Mouse (Mus musculus) embryonic stem cell, embryonic (primary cell): ENCODE data around the gene Ccdc146.

ENCODE experiments used
- CTCF ChIA-PET, 4 experiments: fragments of 300-600 bp in 2 of 4; fragments of 350-600 bp in 2 of 4; sonication (Branson Sonifier 250); formaldehyde crosslinking; loops; one replicate each; lab custom pipeline; 2022; ENCODE audit warnings: inconsistent platforms in 2 of 4; lab: Charles Lee
- POLR2A ChIA-PET, 4 experiments: fragments of 300-600 bp in 2 of 4; fragments of 350-600 bp in 2 of 4; sonication (Branson Sonifier 250); formaldehyde crosslinking; loops; one replicate each; lab custom pipeline; 2022; ENCODE audit warnings: antibody characterized with exemption in 4 of 4, inconsistent platforms in 1 of 4; lab: Charles Lee

The Ccdc146 gene

GRCm38 (mm10) chr5:21394562-21394961 lies 29.9 kb downstream of the Ccdc146 start:
- POLR2A ChIA-PET = interaction anchor here in 1 of 4 experiments (0.9 kb wide), 1 partner anchor 9 kb away, joined by 3 read pairs; no protein-coding TSS in a partner anchor
- CTCF ChIA-PET = no interaction called here

DNA sequence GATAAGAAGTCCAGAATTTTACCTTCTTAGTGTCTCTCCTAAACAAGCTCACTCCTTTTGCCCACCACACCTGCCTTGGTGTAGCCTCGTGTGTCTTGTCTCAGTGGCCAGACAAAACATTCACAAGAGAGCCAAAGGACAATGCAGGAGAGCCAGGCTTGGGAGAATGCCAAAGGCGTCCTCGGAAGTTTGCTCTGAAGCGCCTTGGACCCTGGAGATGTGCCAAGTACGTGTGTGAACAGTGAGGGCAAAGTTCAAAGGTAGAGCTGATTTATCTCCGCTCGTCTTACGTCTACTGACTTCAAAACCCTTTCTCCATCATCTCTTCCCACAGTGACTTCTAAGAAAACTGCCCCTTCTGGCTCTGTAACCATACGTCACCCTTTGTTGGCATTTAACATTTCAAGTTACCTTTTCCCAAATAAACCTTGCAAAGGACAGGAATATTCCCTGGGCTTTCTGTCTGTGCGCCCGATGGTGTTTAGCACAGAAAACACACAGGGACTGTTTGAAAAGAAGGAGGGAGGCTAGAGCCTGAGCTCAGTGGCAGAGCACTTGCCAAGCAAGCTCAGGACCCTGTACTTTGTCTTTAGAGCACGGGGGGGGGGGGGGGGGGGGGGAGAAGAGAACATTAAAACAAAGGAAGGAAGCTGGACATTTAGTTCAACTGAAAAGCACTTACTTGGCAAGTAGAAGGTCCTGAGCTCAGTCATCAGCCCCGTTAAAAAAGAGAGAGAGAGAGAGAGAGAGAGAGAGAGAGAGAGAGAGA lies 32.7 kb downstream of the Ccdc146 start:
- CTCF ChIA-PET = interaction anchor here in 1 of 4 experiments (0.6 kb wide), 1 partner anchor 260 kb away, joined by 3 read pairs; no protein-coding TSS in a partner anchor
- POLR2A ChIA-PET = interaction anchor here in 1 of 4 experiments (0.6 kb wide), 1 partner anchor 23 kb away, joined by 6 read pairs; no protein-coding TSS in a partner anchor

GRCm38 (mm10) chr5:21388855-21389254 lies 35.6 kb downstream of the Ccdc146 start:
- CTCF ChIA-PET = no interaction called here
- POLR2A ChIA-PET = no interaction called here

DNA sequence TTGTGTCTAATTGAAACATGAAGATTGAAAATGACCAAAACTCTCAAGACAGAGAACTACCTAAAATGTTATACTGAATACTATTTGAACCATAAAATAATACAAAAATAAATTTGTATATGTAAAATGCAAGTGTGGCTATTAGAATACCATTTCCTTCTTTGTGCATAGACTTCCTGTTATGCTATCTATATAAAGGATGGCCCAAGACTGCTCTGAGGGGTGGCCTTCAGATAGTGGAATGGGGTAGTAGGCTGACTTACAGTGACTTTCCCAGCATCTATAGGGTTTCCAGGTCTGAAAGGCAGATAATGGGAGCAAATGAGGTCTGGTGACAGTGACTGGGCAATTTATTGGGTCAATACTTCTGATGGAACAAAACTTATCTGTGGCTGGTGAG lies 37.1 kb downstream of the Ccdc146 start:
- ChIA-PET CTCF (no interaction called here), POLR2A (no interaction called here)

DNA sequence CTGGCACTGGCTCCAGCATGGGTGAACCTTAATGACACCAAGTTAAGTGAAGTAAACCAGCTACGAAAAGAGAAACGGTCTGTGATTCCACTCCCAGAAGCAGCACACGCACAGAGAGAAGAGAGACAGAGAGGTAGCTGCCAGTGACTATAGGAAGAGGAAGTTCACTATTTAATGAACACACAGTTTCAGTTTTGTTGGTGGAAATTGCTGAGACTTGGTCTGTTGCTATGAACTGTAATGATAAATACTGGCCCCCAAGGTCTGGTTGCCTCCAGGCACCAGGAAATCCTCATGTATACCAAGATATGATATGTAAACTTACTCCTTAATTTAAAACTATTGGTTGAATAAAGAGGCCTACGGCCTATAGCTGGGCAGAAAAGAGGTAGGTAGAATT lies 38.0 kb downstream of the Ccdc146 start:
- CTCF ChIA-PET = no interaction called here
- POLR2A ChIA-PET = no interaction called here

- CTCF ChIA-PET = interaction anchor here in 1 of 4 experiments (0.5 kb wide), 1 partner anchor 773 kb away, joined by 3 read pairs; no protein-coding TSS in a partner anchor
- POLR2A ChIA-PET = no interaction called here
These were observed 39.5 kb downstream of the Ccdc146 start for GRCm38 (mm10) chr5:21384976-21385375.

DNA sequence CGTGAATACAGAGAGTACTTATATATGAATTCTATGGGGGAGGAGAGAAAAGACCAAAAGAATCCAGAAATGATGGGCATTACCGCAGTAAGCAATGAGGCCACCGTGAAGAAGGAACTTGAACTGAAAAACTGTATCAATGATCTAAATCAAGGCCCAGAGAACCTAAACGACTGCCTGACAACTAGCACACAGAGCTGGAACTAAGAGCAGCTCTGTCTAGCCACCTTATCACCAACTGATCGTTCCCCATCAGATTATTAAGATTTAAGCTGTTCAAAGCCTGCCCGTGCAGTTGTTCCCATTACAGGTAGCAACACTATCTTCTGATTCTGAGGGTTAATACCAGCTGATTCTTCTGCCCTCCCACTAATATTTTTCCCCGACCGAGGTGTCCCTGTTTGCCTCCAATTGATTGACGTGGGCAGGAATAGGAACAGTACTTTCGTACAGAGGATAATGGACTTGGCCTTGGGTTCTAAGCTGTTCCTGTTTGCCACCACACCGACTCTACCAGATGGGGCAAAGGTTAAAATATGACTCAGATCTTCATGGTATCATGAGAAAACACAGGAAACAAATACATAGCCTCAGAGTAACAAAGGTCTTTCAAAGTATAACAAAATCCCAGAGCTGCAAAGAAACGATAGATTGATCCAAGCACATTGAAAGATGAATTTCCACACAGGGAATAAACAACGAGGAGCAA lies 40.1 kb downstream of the Ccdc146 start:
- POLR2A ChIA-PET = interaction anchor here in 2 of 4 experiments (0.9 to 1.1 kb wide), 2 partner anchors 12 to 30 kb away, joined by 3 to 4 read pairs; partner anchors contain the start of gene Fgl2 (in 1 of the 2)
- CTCF ChIA-PET = no interaction called here

DNA sequence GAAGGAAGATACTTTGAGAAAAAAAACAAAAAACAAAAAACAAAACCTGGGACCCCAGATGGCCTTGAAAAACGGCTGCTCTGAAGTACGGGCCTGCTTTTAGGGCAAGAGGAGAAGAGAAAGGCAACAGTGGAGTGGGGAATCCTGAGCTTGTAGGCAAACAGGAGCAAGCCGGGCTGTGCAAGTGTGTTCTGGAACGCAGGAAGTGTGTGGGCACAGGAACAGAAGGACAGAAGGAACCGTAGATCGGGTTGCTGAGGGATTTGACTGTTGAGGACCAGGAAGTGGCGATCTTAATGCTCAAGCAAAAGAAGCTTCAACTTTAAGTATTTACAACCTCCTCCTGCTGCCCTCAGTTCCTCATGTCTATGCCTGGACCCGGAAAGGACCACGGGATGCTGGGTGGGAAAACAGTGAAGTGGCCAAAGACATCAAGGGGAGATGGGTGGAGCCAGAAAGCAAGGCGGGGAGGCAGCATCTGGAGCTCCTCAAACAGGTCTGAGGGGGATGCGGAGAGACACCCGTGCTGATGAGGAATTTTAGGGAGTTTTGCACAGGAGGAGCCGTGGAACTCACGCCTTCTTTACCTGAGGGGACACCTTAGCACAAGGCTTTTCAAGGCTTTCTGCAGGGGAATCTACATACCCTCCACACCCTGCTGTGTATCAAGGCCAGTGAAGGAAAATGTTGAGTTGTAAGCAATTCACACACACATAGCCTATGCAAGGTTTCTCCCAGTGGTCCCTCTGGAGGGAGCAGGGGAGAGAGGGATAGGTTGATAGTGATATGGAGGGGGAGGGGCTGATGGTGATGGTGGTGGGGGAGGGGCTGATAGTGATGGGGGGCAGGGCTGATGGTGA lies 40.9 kb downstream of the Ccdc146 start:
- POLR2A ChIA-PET = interaction anchor here in 2 of 4 experiments (0.8 to 1.1 kb wide), 3 partner anchors 11 to 29 kb away, joined by 3 to 4 read pairs (median 3); partner anchors contain the start of gene Fgl2 (in 1 of the 2)

GRCm38 (mm10) chr5:21382678-21383077 lies 41.8 kb downstream of the Ccdc146 start:
- POLR2A ChIA-PET = no interaction called here
- CTCF ChIA-PET = no interaction called here

More for the DNA sequence above, 40.9 kb downstream of the Ccdc146 start:
- CTCF ChIA-PET = no interaction called here

- POLR2A ChIA-PET = interaction anchor here in 1 of 4 experiments (0.6 kb wide), 1 partner anchor 95 kb away, joined by 3 read pairs; no protein-coding TSS in a partner anchor
- CTCF ChIA-PET = no interaction called here
These were observed 42.5 kb downstream of the Ccdc146 start for GRCm38 (mm10) chr5:21381986-21382385.

- CTCF ChIA-PET = no interaction called here
- POLR2A ChIA-PET = no interaction called here
These were observed 46.1 kb downstream of the Ccdc146 start for GRCm38 (mm10) chr5:21378397-21378796.

DNA sequence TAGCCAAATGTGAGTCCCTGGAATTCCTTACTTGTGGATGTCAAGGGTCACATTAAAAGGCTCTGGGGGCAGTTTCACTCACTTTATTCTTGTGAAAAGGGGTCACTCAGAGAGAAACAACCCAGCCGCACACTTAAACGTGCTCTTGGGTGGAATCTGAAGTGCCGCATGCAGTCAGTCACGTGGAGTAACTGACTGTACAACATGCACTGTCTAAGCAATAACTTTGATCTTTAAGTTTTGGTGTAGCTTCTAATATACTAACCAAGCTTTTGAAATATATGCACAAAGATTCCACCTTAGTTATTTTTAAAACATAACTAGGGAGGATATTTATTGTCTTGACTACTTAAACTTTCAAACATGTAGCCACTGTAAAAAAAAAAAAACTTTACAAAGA lies 47.5 kb downstream of the Ccdc146 start:
- CTCF ChIA-PET = no interaction called here
- POLR2A ChIA-PET = interaction anchor here in 1 of 4 experiments (0.6 kb wide), 2 partner anchors 171 to 1055 kb away, joined by 4 read pairs; no protein-coding TSS in a partner anchor

- ChIA-PET POLR2A (interaction anchor here in 1 of 4 experiments (1.5 kb wide), 1 partner anchor 11 kb away, joined by 3 read pairs; no protein-coding TSS in a partner anchor), CTCF (no interaction called here)
These were observed 51.3 kb downstream of the Ccdc146 start for GRCm38 (mm10) chr5:21373180-21373518.

- POLR2A ChIA-PET = interaction anchor here in 2 of 4 experiments (1.3 to 1.5 kb wide), 2 partner anchors 9 to 11 kb away, joined by 3 read pairs; no protein-coding TSS in a partner anchor
- CTCF ChIA-PET = no interaction called here
These were observed 51.8 kb downstream of the Ccdc146 start, which contains the start of gene Fgl2 for GRCm38 (mm10) chr5:21372493-21373179. Fgl2 (plus strand) TSS chr5:21372642.

DNA sequence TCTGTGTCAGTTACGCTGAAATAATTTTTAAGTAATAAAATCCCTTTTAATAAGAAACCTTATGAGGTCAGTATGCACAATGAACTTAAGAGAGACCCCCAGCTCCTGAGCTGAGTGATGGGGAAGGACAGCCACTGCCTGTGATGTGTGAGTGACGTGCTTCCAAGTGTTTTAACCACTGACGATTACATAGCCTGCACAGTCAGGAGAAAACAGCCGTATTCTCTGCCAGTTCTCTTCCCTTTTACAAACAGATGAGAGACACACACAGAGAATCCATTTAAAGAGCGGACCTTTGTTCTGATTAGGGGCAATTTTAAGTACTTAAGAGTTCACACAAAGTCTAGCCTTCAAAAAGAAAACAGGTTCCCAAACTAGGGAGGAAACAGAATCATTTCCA lies 52.6 kb downstream of the Ccdc146 start:
- POLR2A ChIA-PET = interaction anchor here in 2 of 4 experiments (1.3 to 1.5 kb wide), 2 partner anchors 9 to 12 kb away, joined by 3 read pairs; no protein-coding TSS in a partner anchor

GRCm38 (mm10) chr5:21370218-21370947 lies 54.1 kb downstream of the Ccdc146 start:
- ChIA-PET CTCF (no interaction called here), POLR2A (interaction anchor here in 1 of 4 experiments (0.5 kb wide), 1 partner anchor 179 kb away, joined by 3 read pairs; no protein-coding TSS in a partner anchor)

More for the DNA sequence above, 52.6 kb downstream of the Ccdc146 start:
- CTCF ChIA-PET = no interaction called here

DNA sequence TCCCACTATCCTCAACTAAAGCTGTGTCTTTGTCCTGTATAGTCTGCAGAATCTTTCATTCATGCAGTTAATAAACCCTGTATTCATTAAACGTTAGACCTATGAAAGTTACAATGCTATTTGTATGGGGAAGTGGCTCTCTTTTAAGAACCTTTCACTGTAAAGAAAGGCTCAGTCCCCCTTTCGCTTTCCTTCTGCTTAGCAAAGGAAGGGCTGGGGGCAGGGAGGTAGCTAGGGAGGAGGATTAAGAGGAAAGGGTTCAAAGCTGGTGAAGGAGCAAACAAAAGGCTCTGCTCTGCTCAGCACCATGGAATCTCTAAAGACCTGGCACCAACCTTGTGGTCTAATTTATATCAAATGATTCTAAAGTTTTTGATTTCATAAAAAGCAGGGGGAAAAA lies 57.0 kb downstream of the Ccdc146 start:
- ChIA-PET POLR2A (no interaction called here), CTCF (interaction anchor here in 1 of 4 experiments (0.6 kb wide), 1 partner anchor 306 kb away, joined by 5 read pairs; no protein-coding TSS in a partner anchor)
